Mouse (Mus musculus) hindbrain, embryonic 15.5 days (tissue): ENCODE results near the gene Isg20l2. TPM values are rescaled to one million over a fixed set of nuclear protein-coding genes. Genes with fewer than 3 reads are reported as not detected.
"Not testable (repeated sequence)": the region's sequence is repeated elsewhere in the genome, so short reads cannot be mapped to it uniquely, and the experiment has no call there.

ENCODE experiments used
- ATAC-seq: fragments of 200-750 bp; cut with Nextera tagmentation; 2 replicates; pipeline ENCODE4 v1.8.0; 2017; ENCODE audit warnings: low read depth, moderate number of reproducible peaks, moderate TSS enrichment; ENCODE audit not compliant: low FRiP score
- H3K27ac ChIP-seq: fragments of 300-500 bp; sonication (generic); replicated peaks from 2 replicates; pipeline ENCODE4 v1.5.1; 2015; ENCODE audit warnings: mild to moderate bottlenecking, inconsistent platforms
- H3K27me3 ChIP-seq: fragments of 300-500 bp; sonication (generic); 2 replicates; pipeline ENCODE4 v1.6.1; 2015; ENCODE audit warnings: control low read depth, inconsistent platforms
- H3K36me3 ChIP-seq: fragments of 300-500 bp; sonication (generic); 2 replicates; pipeline ENCODE4 v1.6.1; 2015; ENCODE audit warnings: control low read depth, inconsistent platforms
- H3K4me1 ChIP-seq: fragments of 300-500 bp; sonication (generic); replicated peaks from 2 replicates; pipeline ENCODE4 v1.6.1; 2015; ENCODE audit warnings: control low read depth, inconsistent platforms
- H3K4me2 ChIP-seq: fragments of 300-500 bp; sonication (generic); 2 replicates; pipeline ENCODE4 v1.6.1; 2015; ENCODE audit warnings: moderate library complexity, mild to moderate bottlenecking, inconsistent platforms
- H3K4me3 ChIP-seq: fragments of 300-500 bp; sonication (generic); 2 replicates; pipeline ENCODE4 v1.5.1; 2015; ENCODE audit warnings: mild to moderate bottlenecking, inconsistent platforms
- H3K9ac ChIP-seq: fragments of 300-500 bp; sonication (generic); 2 replicates; pipeline ENCODE4 v1.6.1; 2015; ENCODE audit warnings: inconsistent platforms
- H3K9me3 ChIP-seq: fragments of 300-500 bp; sonication (generic); 2 replicates; pipeline ENCODE4 v1.6.1; 2016; ENCODE audit warnings: control low read depth, inconsistent platforms
- WGBS: fragments of 180-500 bp; shearing (Covaris S2); methylation state at CpG from one replicate; pipeline ENCODE4 v1.1.7; 2015; 5-methylcytosine and 5-hydroxymethylcytosine counted together
- polyA plus RNA-seq: library from polyadenylated mRNA; unstranded; fragments of >200 nt; fragmentation: Nextera tagmentation; extraction: Ambion mirVana; gene quantifications from 2 replicates; pipeline ENCODE4 v1.2.1, GENCODE M21; 2015

Gene Isg20l2
- polyA plus RNA-seq: 30.7 and 33.3 TPM in 2 replicates

GRCm38 (mm10) chr3:87930078-87930795, at the start of gene Isg20l2, which contains the start of gene Rrnad1:
Isg20l2 (plus strand) TSS chr3:87930314.
Rrnad1 (minus strand) TSS chr3:87930717.
- Histone ChIP-seq H3K27me3 (no peaks in the 10 kb centered on the region), H3K4me1 (peaks cover 49% of the 10 kb centered on the region), H3K36me3 (peaks cover 40% of the 10 kb centered on the region)

GRCm38 (mm10) chr3:87884291-87884690, 45.8 kb upstream of the Isg20l2 start:
- Histone ChIP-seq H3K9ac (peak overlapping the region; percentile 83), H3K4me1 (peaks cover 26% of the 10 kb centered on the region), H3K9me3 (no peaks in the 10 kb centered on the region), H3K27me3 (no peaks in the 10 kb centered on the region), H3K36me3 (no peaks in the 10 kb centered on the region), H3K27ac (peak overlapping the region; percentile 89; the same call in 1 of the 2 replicates), H3K4me2 (peak overlapping the region; percentile 96), H3K4me3 (peak overlapping the region; percentile 99)
- no peak for ATAC-seq
- WGBS: 0% methylated on average over 3 of the region's 3 CpGs

More at GRCm38 (mm10) chr3:87930078-87930795, at the start of gene Isg20l2, which contains the start of gene Rrnad1:
- Histone ChIP-seq H3K4me3 (peak within 1 kb of the TSS; percentile 97), H3K27ac (peak within 1 kb of the TSS; percentile 94), H3K9me3 (no peaks in the 10 kb centered on the region), H3K4me2 (peak within 1 kb of the TSS; percentile 88), H3K9ac (peak within 1 kb of the TSS; percentile 97)
- WGBS: under 1% methylated on average over 63 of the region's 78 CpGs
- peak; percentile 97 for ATAC-seq

GRCm38 (mm10) chr3:87884708-87885251, 45.3 kb upstream of the Isg20l2 start:
- H3K4me3 ChIP-seq: peak overlapping the region; percentile 99
- no peaks in the 10 kb centered on the region for H3K27me3 ChIP-seq
- H3K4me1 ChIP-seq: peaks cover 26% of the 10 kb centered on the region
- H3K9me3 ChIP-seq: no peaks in the 10 kb centered on the region
- peak overlapping the region; percentile 96 for H3K4me2 ChIP-seq
- peak overlapping the region; percentile 83 for H3K9ac ChIP-seq
- peak overlapping the region; percentile 89 for H3K27ac ChIP-seq
- ATAC-seq: peak; percentile 9; the same call in 1 of the 2 replicates
- 0% methylated on average over 20 of the region's 28 CpGs for WGBS
- no peaks in the 10 kb centered on the region for H3K36me3 ChIP-seq

- no peaks in the 10 kb centered on the region for H3K36me3 ChIP-seq
- ATAC-seq: peak; percentile 99
- H3K9me3 ChIP-seq: no peaks in the 10 kb centered on the region
- peaks cover 26% of the 10 kb centered on the region for H3K4me1 ChIP-seq
- WGBS: under 1% methylated on average over 33 of the region's 33 CpGs
- H3K4me3 ChIP-seq: peak within 1 kb of the TSS; percentile 99
- H3K27ac ChIP-seq: peak within 1 kb of the TSS; percentile 89
- peak within 1 kb of the TSS; percentile 96 for H3K4me2 ChIP-seq
- peak within 1 kb of the TSS; percentile 83 for H3K9ac ChIP-seq
- no peaks in the 10 kb centered on the region for H3K27me3 ChIP-seq
Measured at GRCm38 (mm10) chr3:87885281-87886003, 44.7 kb upstream of the Isg20l2 start, which contains the start of gene Prcc. Prcc (minus strand) TSS chr3:87885608.

GRCm38 (mm10) chr3:87886004-87886365, 44.1 kb upstream of the Isg20l2 start:
- Histone ChIP-seq H3K4me1 (peaks cover 26% of the 10 kb centered on the region), H3K4me2 (peak overlapping the region; percentile 96), H3K9me3 (no peaks in the 10 kb centered on the region), H3K27ac (peak overlapping the region; percentile 52; the same call in 1 of the 2 replicates), H3K9ac (peak overlapping the region; percentile 52), H3K36me3 (no peaks in the 10 kb centered on the region), H3K4me3 (peak overlapping the region; percentile 99), H3K27me3 (no peaks in the 10 kb centered on the region)
- whole genome bisulfite sequencing: 6% methylated on average over 10 of the region's 10 CpGs
- ATAC-seq: no peak; the same call in 1 of the 2 replicates

- no peaks in the 10 kb centered on the region for H3K27me3 ChIP-seq
- no peak overlapping the region for H3K27ac ChIP-seq
- H3K4me3 ChIP-seq: peak overlapping the region; percentile 99
- peaks cover 26% of the 10 kb centered on the region for H3K4me1 ChIP-seq
- no peak overlapping the region for H3K9ac ChIP-seq
- H3K4me2 ChIP-seq: peak overlapping the region; percentile 96
- no peaks in the 10 kb centered on the region for H3K9me3 ChIP-seq
- no peak for ATAC-seq
- WGBS: 86% methylated on average over 6 of the region's 6 CpGs
- no peaks in the 10 kb centered on the region for H3K36me3 ChIP-seq
Measured at GRCm38 (mm10) chr3:87886416-87886815, 43.7 kb upstream of the Isg20l2 start.

GRCm38 (mm10) chr3:87887400-87887799, 42.7 kb upstream of the Isg20l2 start:
- H3K27ac ChIP-seq: not testable (repeated sequence)

GRCm38 (mm10) chr3:87891481-87891880, 38.6 kb upstream of the Isg20l2 start:
- Histone ChIP-seq H3K27ac (no peak overlapping the region), H3K9me3 (no peaks in the 10 kb centered on the region), H3K4me2 (no peak overlapping the region), H3K27me3 (no peaks in the 10 kb centered on the region), H3K36me3 (no peaks in the 10 kb centered on the region), H3K4me1 (no peaks in the 10 kb centered on the region; the same call in 1 of the 2 replicates), H3K9ac (no peak overlapping the region), H3K4me3 (no peak overlapping the region)
- no peak for ATAC-seq
- 56% methylated on average over 3 of the region's 3 CpGs for WGBS

More at GRCm38 (mm10) chr3:87887400-87887799, 42.7 kb upstream of the Isg20l2 start:
- 84% methylated on average over 4 of the region's 4 CpGs for WGBS
- not testable (repeated sequence) for H3K36me3 ChIP-seq, H3K4me3 ChIP-seq, H3K9me3 ChIP-seq, H3K27me3 ChIP-seq, H3K4me2 ChIP-seq, ATAC-seq, H3K9ac ChIP-seq
- peaks cover 24% of the 10 kb centered on the region for H3K4me1 ChIP-seq

- WGBS: 81% methylated on average over 3 of the region's 3 CpGs
- no peak for ATAC-seq
Measured at GRCm38 (mm10) chr3:87893367-87893905, 36.7 kb upstream of the Isg20l2 start.

GRCm38 (mm10) chr3:87899266-87899665, 30.8 kb upstream of the Isg20l2 start:
- H3K9me3 ChIP-seq: no peaks in the 10 kb centered on the region
- no peak overlapping the region for H3K9ac ChIP-seq
- H3K27me3 ChIP-seq: no peaks in the 10 kb centered on the region
- no peak overlapping the region for H3K4me2 ChIP-seq
- 69% methylated on average over 3 of the region's 3 CpGs for WGBS
- no peak overlapping the region for H3K27ac ChIP-seq
- no peaks in the 10 kb centered on the region for H3K36me3 ChIP-seq
- no peak for ATAC-seq
- H3K4me3 ChIP-seq: no peak overlapping the region
- H3K4me1 ChIP-seq: no peaks in the 10 kb centered on the region

More at GRCm38 (mm10) chr3:87893367-87893905, 36.7 kb upstream of the Isg20l2 start:
- H3K27me3 ChIP-seq: no peaks in the 10 kb centered on the region
- no peak overlapping the region for H3K27ac ChIP-seq
- H3K9me3 ChIP-seq: no peaks in the 10 kb centered on the region
- H3K4me2 ChIP-seq: no peak overlapping the region
- H3K4me3 ChIP-seq: no peak overlapping the region
- H3K36me3 ChIP-seq: no peaks in the 10 kb centered on the region
- H3K4me1 ChIP-seq: no peaks in the 10 kb centered on the region
- no peak overlapping the region for H3K9ac ChIP-seq

- Histone ChIP-seq H3K9ac (no peak overlapping the region), H3K27ac (no peak overlapping the region), H3K27me3 (no peaks in the 10 kb centered on the region), H3K4me3 (no peak overlapping the region), H3K4me2 (no peak overlapping the region), H3K4me1 (no peaks in the 10 kb centered on the region), H3K36me3 (no peaks in the 10 kb centered on the region), H3K9me3 (no peaks in the 10 kb centered on the region)
- no peak for ATAC-seq
- 81% methylated on average over 3 of the region's 3 CpGs for WGBS
Measured at GRCm38 (mm10) chr3:87899776-87900175, 30.3 kb upstream of the Isg20l2 start.
